Mouse (Mus musculus): ENCODE measurements around the gene Gm813. TPM values are rescaled to one million over a fixed set of nuclear protein-coding genes. Genes with fewer than 3 reads are reported as not detected.

The Gm813 gene
- polyA plus RNA-seq, 1 experiment from 2014 or later = not detected

DNA sequence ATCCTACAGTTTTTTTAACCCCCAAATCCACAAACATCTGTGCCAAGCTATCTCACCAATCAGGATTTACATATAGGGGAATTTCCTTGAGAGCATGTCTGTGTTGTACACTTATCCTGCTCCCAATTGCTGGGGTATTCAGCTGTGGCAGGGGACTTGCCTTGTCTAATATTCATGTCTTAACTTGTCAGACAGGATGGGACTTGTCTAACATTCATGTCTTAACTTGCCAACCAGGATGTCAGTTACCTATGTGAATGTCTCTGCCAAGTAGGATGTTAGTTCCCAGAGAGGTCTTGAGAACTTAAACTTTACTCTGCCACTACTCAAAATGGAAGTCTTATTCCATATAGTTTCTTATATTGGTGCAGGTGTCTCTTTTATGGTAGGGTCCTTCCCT lies 27.3 kb downstream of the Gm813 start:
- Histone ChIP-seq H3K36me3 (ENCODE audit: control insufficient read depth, insufficient read depth) (no peaks in the 10 kb centered on the region), H3K4me2 (ENCODE audit: low read depth, low read length) (no peak overlapping the region), H3K9ac (ENCODE audit: low read depth, low read length) (no peak overlapping the region), H3K4me1 (ENCODE audit: control insufficient read depth, low read depth, low read length) (no peaks in the 10 kb centered on the region), H3K9me3 (replicated peaks; ENCODE audit: control insufficient read depth, low read length) (no peaks in the 10 kb centered on the region), H3K27ac (ENCODE audit: low read length) (no peak overlapping the region), H3K27me3 (ENCODE audit: control insufficient read depth, insufficient read depth, low read depth, low read length) (no peaks in the 10 kb centered on the region), H3K4me3 (ENCODE audit: low read depth, low read length) (no peak overlapping the region)
- no peak for ATAC-seq (ENCODE audit: low read depth)

DNA sequence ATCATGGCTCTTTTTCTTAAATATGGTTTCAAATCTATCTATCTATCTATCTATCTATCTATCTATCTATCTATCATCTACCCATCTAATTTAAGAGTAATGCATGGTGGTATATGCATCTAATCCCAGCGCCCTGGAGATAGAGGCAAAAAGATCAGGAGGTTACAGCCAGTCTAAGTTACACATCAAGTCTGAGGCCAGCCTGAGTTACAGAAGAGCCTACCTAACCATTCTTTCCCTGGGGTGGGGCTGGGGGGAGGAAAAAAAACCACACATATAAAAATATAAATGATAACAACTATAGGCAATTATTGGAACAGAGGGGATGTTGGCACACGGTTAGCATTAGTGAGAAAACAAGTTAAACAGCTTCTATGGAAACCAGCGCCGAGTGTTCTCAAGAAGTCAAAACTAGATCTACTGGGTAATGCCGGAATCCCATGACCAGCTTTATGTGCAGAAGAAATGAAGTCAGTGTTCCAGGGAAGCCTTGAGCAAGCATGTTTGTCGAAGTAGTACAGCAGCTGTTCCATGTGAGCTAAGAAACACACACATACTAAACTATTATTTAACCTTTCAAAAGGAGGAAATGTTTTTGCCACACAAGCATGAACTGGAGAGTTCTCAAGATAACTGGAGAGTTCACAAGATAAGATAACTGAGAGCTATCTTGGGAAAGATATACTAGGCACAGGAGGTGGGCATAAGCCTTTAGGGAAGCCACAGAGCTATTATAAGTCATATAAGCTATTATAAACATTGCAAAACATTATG lies 42.6 kb downstream of the Gm813 start:
- Histone ChIP-seq H3K27me3 (ENCODE audit: control insufficient read depth, insufficient read depth, low read depth, low read length) (no peaks in the 10 kb centered on the region), H3K9me3 (replicated peaks; ENCODE audit: control insufficient read depth, low read length) (no peaks in the 10 kb centered on the region), H3K4me3 (ENCODE audit: low read depth, low read length) (no peak overlapping the region), H3K4me1 (ENCODE audit: control insufficient read depth, low read depth, low read length) (no peaks in the 10 kb centered on the region), H3K9ac (ENCODE audit: low read depth, low read length) (no peak overlapping the region), H3K4me2 (ENCODE audit: low read depth, low read length) (no peak overlapping the region), H3K27ac (ENCODE audit: low read length) (no peak overlapping the region), H3K36me3 (ENCODE audit: control insufficient read depth, insufficient read depth) (no peaks in the 10 kb centered on the region)
- no peak for ATAC-seq (ENCODE audit: low read depth)
- WGBS (ENCODE audit: insufficient replicate concordance) = 68% methylated on average over 6 of the region's 6 CpGs

- ATAC-seq (ENCODE audit: low read depth) = no peak
- Histone ChIP-seq H3K27me3 (ENCODE audit: control insufficient read depth, insufficient read depth, low read depth, low read length) (no peaks in the 10 kb centered on the region), H3K4me1 (ENCODE audit: control insufficient read depth, low read depth, low read length) (no peaks in the 10 kb centered on the region), H3K4me3 (ENCODE audit: low read depth, low read length) (no peak overlapping the region), H3K4me2 (ENCODE audit: low read depth, low read length) (no peak overlapping the region), H3K9ac (ENCODE audit: low read depth, low read length) (no peak overlapping the region), H3K27ac (ENCODE audit: low read length) (no peak overlapping the region), H3K9me3 (replicated peaks; ENCODE audit: control insufficient read depth, low read length) (no peaks in the 10 kb centered on the region), H3K36me3 (ENCODE audit: control insufficient read depth, insufficient read depth) (no peaks in the 10 kb centered on the region)
Observed at GRCm38 (mm10) chr16:58570694-58571264, 46.0 kb downstream of the Gm813 start.

Other genes starting within 250 kb of the Gm813 start
- gene Dcbld2, start 208.5 kb downstream of the Gm813 start, polyA plus RNA-seq (2015; fragmentation: Nextera tagmentation; extraction: Ambion mirVana) = 0.42 and 0.66 TPM in 2 replicates
- gene St3gal6, start 92.7 kb downstream of the Gm813 start, polyA plus RNA-seq (2015; fragmentation: Nextera tagmentation; extraction: Ambion mirVana) = 25.1 and 25.7 TPM in 2 replicates
- gene E330017A01Rik, start 21.8 kb upstream of the Gm813 start, polyA plus RNA-seq (2015; fragmentation: Nextera tagmentation; extraction: Ambion mirVana) = not detected in 2 replicates
- 356 and 399 TPM in 2 replicates for gene Cpox, start 53.3 kb upstream of the Gm813 start, polyA plus RNA-seq (2015; fragmentation: Nextera tagmentation; extraction: Ambion mirVana)
- gene Gpr15, start 102.1 kb upstream of the Gm813 start, polyA plus RNA-seq (2015; fragmentation: Nextera tagmentation; extraction: Ambion mirVana) = not detected in 2 replicates
- 23.8 and 24.2 TPM in 2 replicates for gene Cldnd1, start 110.9 kb upstream of the Gm813 start, polyA plus RNA-seq (2015; fragmentation: Nextera tagmentation; extraction: Ambion mirVana)
- not detected in 2 replicates for gene Olfr172, start 146.2 kb upstream of the Gm813 start, polyA plus RNA-seq (2015; fragmentation: Nextera tagmentation; extraction: Ambion mirVana)
- gene Olfr173, start 183.3 kb upstream of the Gm813 start, polyA plus RNA-seq (2015; fragmentation: Nextera tagmentation; extraction: Ambion mirVana) = not detected in 2 replicates
- gene Olfr175-ps1, start 209.8 kb upstream of the Gm813 start, polyA plus RNA-seq (2015; fragmentation: Nextera tagmentation; extraction: Ambion mirVana) = not detected in 2 replicates